Mouse (Mus musculus) testis, adult 2 months (tissue): ENCODE data around the gene Setd7. TPM values are rescaled to one million over a fixed set of nuclear protein-coding genes. Genes with fewer than 3 reads are reported as not detected.
A peak's percentile ranks its signal among the peaks of the same experiment; 100 is the strongest.

Source experiments
- H3K27ac ChIP-seq: fragments of 200-500 bp; 2 replicates; pipeline ENCODE4 v1.5.1; 2012; ENCODE audit warnings: low read depth, low read length; ENCODE audit not compliant: control insufficient read depth, insufficient read depth
- H3K27me3 ChIP-seq: fragments of 200-500 bp; 2 replicates; pipeline ENCODE4 v1.6.1; 2012; ENCODE audit warnings: mild to moderate bottlenecking, low read length, moderate library complexity; ENCODE audit not compliant: control insufficient read depth, insufficient read depth
- H3K36me3 ChIP-seq: fragments of 200-500 bp; 2 replicates; pipeline ENCODE4 v1.6.1; 2012; ENCODE audit warnings: mild to moderate bottlenecking, low read length; ENCODE audit not compliant: control insufficient read depth, insufficient read depth
- H3K4me1 ChIP-seq: fragments of 200-500 bp; 2 replicates; pipeline ENCODE4 v1.6.1; 2012; ENCODE audit warnings: low read length; ENCODE audit not compliant: control insufficient read depth, insufficient read depth
- H3K4me3 ChIP-seq: fragments of 200-500 bp; 2 replicates; pipeline ENCODE4 v1.5.1; 2012; ENCODE audit warnings: low read depth, mild to moderate bottlenecking, low read length, moderate library complexity, mixed read lengths; ENCODE audit not compliant: control insufficient read depth
- CTCF ChIP-seq: fragments of 200-500 bp; IDR thresholded peaks from 2 replicates; pipeline ENCODE4 v1.5.1; 2012; ENCODE audit warnings: low read depth, mild to moderate bottlenecking, inconsistent platforms, low read length, moderate library complexity; ENCODE audit not compliant: control insufficient read depth, insufficient read depth, insufficient replicate concordance
- POLR2A ChIP-seq: fragments of 200-500 bp; IDR thresholded peaks from 2 replicates; pipeline ENCODE4 v1.6.1; 2012; ENCODE audit warnings: low read depth, mild to moderate bottlenecking, inconsistent platforms, low read length, moderate library complexity; ENCODE audit not compliant: control insufficient read depth
- polyA plus RNA-seq: library from polyadenylated mRNA; depleted of rRNA; stranded (reverse); fragments of >200 nt; gene quantifications from 2 replicates; pipeline ENCODE4 v1.2.3, GENCODE M21; 2012

Setd7 gene
- polyA plus RNA-seq, 1 experiment = 1.6 TPM

DNA sequence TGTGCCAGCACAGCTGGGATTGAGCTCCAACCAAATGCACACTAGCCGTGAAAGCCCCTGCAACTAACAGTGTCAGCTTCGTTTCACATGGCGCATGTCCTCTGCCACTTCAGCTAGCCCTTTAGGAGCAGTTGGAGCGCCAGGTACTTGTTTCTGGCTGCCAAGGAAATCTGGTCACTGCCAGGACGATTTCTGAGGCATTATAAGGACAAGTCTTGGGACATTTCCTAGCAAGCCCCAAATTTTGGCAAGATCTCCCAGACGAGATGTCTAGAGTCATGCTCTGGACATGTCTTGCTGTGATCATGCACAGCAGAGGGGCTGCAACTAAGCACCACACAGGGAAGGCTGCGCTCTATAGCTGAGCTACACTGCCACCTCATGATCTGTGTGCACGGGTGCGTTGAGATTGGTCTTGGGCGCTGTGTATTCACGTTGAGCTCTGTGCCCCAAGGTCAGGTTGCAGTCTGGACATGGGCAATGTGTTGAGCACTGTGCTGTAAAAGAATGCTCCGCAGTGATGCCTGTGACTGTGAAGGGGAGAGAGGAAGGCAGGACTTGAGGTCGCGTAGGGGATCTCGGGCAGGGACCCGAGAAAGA lies 35.4 kb downstream of the Setd7 start:
- TF ChIP-seq POLR2A (no peak), CTCF (no peak)
- Histone ChIP-seq H3K36me3 (no peaks in the 10 kb centered on the region), H3K4me3 (no peak overlapping the region), H3K27ac (no peak overlapping the region), H3K27me3 (no peaks in the 10 kb centered on the region), H3K4me1 (no peaks in the 10 kb centered on the region)

DNA sequence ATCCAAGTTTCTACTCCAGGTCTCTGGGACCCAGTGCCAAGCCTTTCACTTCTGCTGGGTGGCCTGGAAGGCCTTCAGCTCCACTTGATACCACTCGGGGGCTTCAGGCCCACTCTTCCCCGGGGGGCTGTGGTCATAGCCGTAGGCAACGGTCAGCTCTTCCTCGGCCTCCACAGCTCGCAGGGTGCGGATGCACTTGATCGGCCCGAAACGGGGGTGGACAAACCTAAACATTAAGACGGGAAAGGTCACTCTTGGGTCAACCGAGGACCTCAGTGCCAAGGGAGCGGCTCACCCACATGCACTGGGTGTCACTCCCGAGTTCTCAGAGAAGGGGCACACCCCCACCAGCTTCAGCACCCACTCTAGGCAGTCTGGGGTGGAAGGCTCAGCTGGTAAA lies 39.4 kb downstream of the Setd7 start:
- Histone ChIP-seq H3K4me3 (no peak overlapping the region), H3K36me3 (no peaks in the 10 kb centered on the region), H3K4me1 (no peaks in the 10 kb centered on the region), H3K27me3 (no peaks in the 10 kb centered on the region), H3K27ac (no peak overlapping the region)
- TF ChIP-seq CTCF = no peak
- no peak for TF ChIP-seq POLR2A

DNA sequence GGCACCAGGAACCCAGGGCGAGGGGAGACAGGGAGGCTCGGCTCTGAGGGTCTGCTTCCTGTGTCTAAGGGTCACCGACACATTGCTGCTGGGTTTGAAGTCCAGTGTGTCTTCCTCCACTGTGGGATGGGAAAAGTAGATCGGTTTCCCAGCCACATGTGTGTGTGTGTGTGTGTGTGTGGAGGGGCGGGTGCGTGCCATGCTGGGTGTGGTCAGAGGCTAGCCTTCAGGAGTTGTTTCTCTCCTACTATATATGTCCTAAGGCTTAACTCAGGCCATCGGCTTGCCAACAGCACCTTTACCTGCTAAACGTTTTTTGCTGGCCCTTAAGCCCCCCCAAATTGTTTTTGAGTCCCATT lies 41.9 kb downstream of the Setd7 start:
- H3K27me3 ChIP-seq = no peaks in the 10 kb centered on the region

DNA sequence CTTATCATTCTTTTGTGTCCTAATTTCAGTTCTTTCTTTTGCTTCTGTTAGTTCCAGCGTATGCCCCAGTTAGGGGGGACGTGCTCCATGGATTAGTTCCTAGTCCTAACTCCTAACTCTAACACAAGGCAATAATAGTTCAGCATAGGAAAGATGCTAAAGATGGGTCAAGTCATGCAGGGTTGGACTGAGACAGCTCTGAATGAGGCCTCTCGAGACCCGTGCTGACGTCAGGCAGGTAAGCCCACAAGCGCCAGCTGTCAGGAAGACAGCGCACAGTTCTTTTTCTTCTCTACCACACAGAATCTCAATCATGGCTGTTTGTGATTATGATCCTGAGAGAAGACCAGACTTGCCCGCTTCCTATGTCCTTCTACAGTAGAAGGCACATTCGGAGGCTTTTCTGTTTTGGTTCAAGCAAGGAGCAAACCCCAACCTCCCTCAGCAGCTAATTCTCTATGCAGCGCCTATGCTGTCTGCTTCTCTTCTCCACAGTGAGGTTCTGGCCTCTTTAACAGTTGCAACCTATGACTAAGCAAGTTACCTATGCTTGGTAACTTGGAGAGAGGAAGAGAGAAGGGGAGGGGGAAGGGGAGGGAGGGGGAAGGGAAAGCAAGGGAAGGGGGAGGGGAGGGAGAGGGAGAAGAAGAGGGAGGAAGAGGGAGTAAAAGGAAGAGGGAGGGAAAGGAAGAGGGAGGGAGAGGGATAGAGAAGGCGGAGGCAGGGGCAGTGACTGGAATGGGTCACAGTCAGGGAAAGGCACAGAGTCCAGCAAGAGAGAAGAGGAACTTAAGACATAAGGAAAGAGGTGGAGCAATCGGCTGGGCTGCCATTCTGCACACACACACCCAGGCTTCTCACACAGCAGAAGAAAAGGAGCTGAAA lies 42.6 kb downstream of the Setd7 start:
- Histone ChIP-seq H3K27me3 (no peaks in the 10 kb centered on the region), H3K27ac (no peak overlapping the region), H3K4me1 (no peaks in the 10 kb centered on the region), H3K36me3 (no peaks in the 10 kb centered on the region), H3K4me3 (no peak overlapping the region)
- no peak for TF ChIP-seq CTCF
- TF ChIP-seq POLR2A = no peak

More for the DNA sequence above, 41.9 kb downstream of the Setd7 start:
- Histone ChIP-seq H3K36me3 (no peaks in the 10 kb centered on the region), H3K27ac (no peak overlapping the region), H3K4me1 (no peaks in the 10 kb centered on the region), H3K4me3 (no peak overlapping the region)
- TF ChIP-seq CTCF (no peak), POLR2A (no peak)

DNA sequence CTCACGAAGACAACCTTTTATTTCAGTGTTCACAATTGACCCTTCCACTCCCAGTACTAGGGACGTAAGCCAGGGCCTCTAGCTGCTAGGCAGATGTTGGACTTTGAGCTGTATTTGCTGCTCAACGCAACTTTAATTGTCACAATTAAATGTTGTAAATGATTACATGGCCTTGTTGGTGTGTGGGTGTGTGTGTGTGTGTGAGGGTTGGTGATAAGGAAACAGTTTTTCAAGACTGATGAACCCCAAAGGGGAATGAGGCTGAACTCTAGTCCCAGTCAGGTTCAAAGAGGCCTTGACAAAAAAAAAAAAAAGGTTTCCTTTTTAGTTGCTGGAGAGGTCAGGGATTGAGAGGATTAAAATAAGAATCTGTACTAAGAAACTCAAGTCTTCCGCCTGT lies 43.2 kb downstream of the Setd7 start:
- no peak overlapping the region for H3K27ac ChIP-seq
- TF ChIP-seq POLR2A (no peak), CTCF (no peak)
- H3K4me1 ChIP-seq = no peaks in the 10 kb centered on the region
- no peak overlapping the region for H3K4me3 ChIP-seq
- no peaks in the 10 kb centered on the region for H3K27me3 ChIP-seq
- no peaks in the 10 kb centered on the region for H3K36me3 ChIP-seq

DNA sequence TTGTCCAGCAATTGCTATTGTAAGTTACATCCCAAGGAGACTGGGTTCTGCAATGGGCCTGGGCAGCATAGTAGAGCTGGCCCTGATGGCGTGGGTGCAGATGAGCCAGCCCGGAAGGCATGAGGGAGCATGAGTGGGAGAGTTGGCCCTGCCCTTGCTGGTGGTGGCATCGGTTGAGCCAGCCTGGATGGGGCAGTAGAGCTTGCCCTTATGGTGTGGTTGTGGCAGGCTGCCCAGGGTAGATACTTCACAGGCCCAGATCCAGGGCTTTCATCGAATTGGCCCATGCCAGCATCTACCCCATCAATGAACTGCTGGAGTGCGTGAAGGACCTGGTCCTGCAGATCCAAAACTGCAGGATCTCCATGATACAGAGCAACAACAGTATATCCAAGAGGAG lies 48.7 kb downstream of the Setd7 start:
- Histone ChIP-seq H3K27ac (no peak overlapping the region), H3K36me3 (no peaks in the 10 kb centered on the region), H3K27me3 (no peaks in the 10 kb centered on the region), H3K4me1 (no peaks in the 10 kb centered on the region), H3K4me3 (no peak overlapping the region)
- TF ChIP-seq CTCF (no peak), POLR2A (no peak)

DNA sequence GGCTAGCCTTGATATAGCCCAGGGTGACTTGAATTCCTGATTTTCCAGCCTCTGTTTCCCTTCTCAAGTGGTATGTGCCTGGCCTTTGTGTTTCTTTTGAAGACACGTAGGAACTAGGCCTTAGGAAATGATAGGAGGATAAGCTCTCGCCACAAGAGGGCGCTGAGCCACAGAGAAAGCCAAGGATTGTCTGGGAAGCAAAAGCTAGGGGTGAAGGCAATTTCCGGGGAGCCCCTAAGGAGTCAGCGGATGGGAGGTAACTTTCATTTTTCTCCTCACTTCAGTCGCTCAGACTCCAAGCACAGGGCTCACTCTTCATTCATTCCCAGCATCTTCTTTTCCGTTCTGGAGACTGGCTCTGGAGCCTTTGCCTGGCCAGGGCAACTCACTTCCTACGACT lies 49.8 kb downstream of the Setd7 start:
- Histone ChIP-seq H3K36me3 (no peaks in the 10 kb centered on the region), H3K4me3 (peak overlapping the region; percentile 31), H3K4me1 (no peaks in the 10 kb centered on the region), H3K27me3 (no peaks in the 10 kb centered on the region), H3K27ac (no peak overlapping the region)
- TF ChIP-seq CTCF (peak; percentile 53; the same call in 1 of the 2 replicates), POLR2A (no peak)
